Mouse (Mus musculus) liver, embryonic 14.5 days (tissue): ENCODE measurements at regions not wholly inside any gene's neighbourhood (a gene's known extent, or its start where the extent isn't known, plus 50 kb on each side); places are given as distances from the start of the nearest gene placed in this dataset.

ENCODE experiments used
- CTCF ChIP-seq: IDR thresholded peaks from 2 replicates; pipeline ENCODE4 v1.5.1; 2016; ENCODE audit warnings: antibody characterized with exemption, low read depth, control low read depth
- EP300 ChIP-seq: IDR thresholded peaks from 2 replicates; pipeline ENCODE4 v1.6.1; 2016; ENCODE audit warnings: antibody characterized with exemption, low read depth

DNA sequence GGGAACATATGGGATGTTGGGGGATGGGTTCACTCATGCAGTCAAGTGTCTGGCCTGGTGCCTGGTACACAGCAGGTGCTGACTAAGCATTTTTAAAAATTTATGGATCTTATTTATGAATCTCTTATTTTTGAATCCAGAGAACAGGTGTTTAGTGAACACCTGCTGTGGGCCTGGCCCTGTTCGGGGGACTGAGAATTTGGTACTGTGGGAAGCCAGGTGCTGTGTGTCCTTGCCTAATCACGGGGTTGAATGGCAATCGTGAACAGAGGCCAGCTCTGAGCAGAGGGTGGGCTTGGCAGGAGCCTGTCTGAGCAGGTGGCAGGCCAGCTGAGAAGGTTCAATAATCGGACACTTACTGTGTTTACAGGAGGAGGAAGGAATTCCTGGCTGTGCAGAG is 261.5 kb downstream of the Matn1 start:
- no peak for TF ChIP-seq EP300
- TF ChIP-seq CTCF = no peak
